Mouse (Mus musculus): ENCODE measurements around the gene Clec12b.

GRCm38 (mm10) chr6:129405999-129406398, 20.3 kb upstream of the Clec12b start:
- TF ChIP-seq CTCF (IDR thresholded peaks at IDR 0.05; ENCODE audit: low read depth): no peak
- no peak for TF ChIP-seq EP300 (IDR thresholded peaks at IDR 0.05; ENCODE audit: low read depth)
